Mouse (Mus musculus): Measurements from ENCODE around the gene Xpnpep1.
A peak's percentile ranks its signal among the peaks of the same experiment; 100 is the strongest.

The Xpnpep1 gene

DNA sequence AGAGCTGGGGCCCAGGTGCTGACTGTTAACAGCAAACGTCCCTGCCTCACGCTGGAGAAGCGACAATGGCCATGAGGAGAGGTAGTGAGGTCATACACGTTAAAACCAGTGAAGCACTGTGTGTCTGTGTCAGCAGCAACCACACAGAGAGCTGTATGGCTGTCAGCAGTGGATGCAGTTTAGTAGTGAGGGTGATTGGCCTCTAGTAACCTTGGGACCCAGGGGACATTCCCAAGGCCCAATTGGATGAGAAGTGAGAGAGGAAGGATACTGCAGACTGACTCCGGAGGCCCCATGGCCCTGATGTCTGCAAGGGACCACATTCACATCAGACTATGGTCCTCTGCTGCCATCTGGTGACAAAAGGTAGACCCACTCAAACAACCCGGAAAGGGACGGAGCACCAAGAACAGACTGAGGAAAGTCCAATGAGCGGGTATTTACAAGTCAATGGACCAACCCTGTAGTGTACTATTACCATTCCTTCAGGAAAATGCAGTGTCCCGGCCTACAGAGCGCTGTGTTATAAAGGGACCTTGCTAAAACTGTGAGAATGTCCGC is 47.1 kb downstream of the Xpnpep1 start:
- peak; percentile 16 for DNase-seq (ENCODE audit: low spot score)

DNA sequence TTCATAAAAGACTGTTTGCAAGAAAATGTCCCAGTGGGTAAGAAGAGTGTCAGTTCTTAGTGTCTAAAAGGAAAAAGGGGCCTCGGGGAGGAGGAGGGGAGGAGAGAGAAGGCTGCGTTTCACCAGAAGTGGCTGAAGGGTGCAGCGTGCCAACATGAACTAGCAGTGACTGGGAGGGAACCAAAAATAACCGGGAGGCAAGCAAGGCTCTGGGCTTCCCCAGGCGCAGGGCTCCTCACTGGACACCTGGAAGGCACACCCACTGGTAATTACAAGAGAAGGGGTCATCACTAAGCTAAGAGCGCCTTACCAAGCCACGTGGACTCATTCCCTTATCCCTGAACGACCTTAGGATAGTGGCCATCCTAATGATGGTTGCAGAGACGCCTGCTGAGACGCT is 48.1 kb downstream of the Xpnpep1 start:
- DNase-seq (ENCODE audit: low spot score) = no peak

DNA sequence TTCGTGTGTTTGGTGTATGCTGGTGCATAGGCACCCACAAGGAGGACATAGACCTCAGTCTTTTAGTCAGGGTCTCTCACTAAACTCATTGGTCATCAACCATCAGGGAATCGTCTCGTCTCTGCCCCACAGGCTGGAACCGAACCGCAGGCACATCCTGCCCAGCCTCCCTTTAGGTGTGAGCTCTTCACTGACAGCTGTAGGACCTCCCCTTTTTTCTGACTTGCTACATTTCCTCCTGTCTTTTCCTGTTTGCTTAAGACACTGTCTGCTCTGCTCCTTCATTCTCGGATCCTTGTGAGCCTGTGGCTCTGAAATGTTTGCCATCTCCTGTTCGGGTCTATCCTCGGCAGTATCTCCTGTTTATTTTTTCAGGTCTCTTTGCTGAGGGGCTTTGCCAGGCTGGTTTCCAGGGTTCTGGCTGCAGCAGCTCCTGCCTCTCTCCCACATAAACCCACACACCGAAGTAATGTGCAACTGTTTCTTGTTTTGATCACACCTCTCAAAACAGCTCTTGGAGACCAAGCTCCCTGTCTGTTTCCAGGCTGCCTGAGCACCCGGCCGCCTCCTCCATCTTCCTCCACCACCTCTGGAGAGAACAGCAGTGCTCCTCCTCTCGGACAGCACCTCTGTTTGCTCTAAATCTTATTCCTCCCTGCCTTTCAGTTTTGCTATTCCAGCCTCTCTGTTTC is 60.8 kb downstream of the Xpnpep1 start:
- no peak for DNase-seq (ENCODE audit: low spot score)

DNA sequence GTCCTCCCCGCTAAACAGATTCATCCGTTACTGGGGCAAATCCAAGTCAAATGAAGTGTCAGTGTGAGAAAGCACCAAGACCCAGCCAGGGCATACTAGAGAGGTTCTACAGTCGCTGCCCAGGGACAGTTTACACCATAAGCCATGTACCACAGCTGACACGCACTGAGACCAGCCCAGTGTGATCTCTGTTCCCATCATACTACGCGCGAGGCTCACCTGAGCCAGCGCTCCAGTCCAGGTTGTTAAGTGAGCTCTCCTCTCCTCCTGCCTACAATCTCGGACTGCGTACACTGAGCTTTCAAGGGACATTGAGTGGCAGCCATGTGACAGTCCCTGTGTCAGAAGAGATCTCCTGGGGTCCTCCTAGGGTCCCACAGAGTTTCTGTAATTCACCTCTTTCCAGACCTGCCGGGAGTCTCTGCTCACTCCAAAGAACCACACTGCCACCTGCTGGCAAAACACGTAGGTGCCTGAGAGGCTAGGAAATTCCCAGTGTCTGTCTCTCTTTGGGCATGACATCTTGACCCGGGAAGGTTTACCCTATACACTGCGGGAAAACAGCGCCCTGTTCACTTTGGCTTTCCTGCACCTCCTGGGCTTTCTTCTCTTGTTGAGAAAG is 64.3 kb downstream of the Xpnpep1 start:
- DNase-seq (ENCODE audit: low spot score) = peak; percentile 67

DNA sequence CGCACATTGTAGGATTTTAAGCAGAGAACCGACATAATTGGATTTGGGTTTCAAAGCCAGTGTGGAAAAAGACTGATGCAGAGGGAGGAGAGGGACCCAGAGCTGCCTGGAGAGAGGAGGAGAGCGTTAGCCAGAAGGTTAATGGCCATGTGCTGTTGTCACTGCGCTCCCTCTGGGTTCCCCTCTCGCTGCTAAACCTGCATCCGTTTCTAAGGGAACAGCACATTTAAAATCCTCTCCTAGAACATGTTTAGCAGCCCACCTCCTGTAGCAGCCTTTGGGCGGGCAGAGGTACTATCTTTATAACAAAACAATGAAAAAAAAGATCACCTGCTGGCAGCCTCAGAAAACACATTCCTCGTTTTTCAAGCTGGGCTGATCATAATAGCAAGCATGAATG is 73.7 kb downstream of the Xpnpep1 start:
- no peak for DNase-seq (ENCODE audit: low spot score)

GRCm38 (mm10) chr19:52962745-52963144 is 77.3 kb downstream of the Xpnpep1 start:
- no peak for DNase-seq (ENCODE audit: low spot score)

DNA sequence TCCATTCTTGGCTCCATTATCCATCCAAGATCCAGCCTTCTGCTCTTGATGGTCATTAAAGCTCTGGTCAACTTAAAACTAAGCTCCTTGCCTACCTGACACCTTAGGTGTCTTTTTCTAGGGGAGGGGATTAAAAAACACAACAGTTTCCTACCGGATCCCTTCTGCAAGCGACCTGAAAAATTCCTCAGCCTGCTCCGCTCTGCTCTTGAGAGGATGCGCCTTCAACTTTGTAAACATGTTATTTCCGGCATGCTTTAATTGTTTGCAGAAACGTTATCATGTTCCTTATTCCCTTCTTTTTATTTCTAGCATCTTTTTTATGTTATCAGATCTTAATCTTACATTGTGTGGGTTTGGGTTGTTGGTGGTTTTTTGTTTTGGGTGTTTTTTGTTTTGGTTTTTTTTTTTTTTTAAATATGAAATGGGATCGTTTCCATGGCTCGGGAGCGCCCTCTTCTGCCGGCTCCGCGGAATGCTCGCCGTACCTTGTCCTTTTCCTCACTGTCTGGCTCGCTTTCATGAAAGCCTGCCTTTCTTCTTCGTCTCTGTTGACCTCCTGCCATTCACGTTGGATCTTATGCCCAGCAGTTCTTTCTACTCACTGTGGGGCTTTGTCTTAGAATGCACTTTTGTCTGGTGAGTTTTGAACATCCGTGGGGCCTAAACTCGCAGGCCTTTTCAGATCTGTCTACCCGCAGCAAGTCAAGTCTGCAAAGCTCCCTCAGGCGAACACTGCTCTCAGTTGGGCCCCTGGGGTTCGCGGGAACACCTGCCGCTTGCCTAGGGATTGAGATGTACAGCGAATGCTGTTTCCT is 117.1 kb downstream of the Xpnpep1 start:
- DNase-seq (ENCODE audit: low spot score) = no peak

DNA sequence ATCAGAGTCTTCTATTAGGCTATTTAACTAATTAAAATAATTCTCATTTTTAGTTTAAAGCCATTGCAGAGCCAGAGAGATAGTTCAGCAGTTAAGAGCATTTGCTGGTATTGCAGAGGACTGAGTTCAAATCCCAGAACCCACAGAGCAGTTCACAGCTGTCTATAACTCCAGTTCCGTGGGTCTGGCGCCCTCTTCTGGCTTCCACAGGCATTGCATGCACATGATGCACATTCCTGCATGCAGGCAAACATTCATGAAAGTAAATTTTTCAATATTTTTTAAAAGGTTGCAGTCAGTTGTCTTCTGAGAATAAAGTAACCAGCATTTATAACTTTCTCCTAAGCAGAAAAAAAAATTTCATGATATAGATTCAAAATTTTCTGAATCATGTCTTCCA is 135.8 kb downstream of the Xpnpep1 start:
- DNase-seq (ENCODE audit: low spot score) = no peak

DNA sequence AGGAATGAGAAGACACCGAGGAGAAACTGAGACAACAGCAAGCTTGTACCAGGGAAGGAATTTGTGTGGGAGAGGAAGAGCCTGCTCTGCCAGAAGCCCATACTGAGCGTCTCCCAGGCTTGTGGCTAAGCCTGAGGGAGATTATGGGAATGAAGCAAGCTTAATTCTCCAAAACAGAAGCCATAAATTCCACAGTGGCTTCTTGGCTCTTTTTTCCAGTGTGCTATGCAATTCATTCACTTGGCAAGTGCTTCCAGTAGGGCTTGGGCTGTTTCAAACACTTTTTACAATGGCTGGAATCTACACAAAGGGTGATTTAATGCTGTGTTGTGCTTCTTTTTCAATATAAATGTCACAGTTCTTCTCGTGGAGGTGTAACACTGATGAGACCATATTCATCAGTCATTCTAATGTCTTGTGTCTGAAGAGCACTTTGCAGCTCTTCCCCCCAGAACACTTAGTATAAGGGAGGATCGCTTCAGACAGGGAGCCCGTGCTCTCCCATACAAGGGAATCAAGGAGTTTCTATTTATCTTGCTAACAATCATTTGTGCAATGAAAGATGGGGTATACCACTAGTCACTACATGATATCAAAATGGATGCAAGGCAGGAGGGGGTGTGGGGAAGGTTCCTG is 148.1 kb downstream of the Xpnpep1 start:
- DNase-seq (ENCODE audit: low spot score) = no peak
